Mouse (Mus musculus) ES-Bruce4 (cell line): ENCODE results near the gene Trp53i13.

Experiments
- CTCF ChIP-seq: IDR thresholded peaks from one replicate; pipeline ENCODE4 v1.8.1; 2011; ENCODE audit warnings: low read depth, low read length
- POLR2A ChIP-seq: IDR thresholded peaks from one replicate; pipeline ENCODE4 v1.8.1; 2011; ENCODE audit warnings: low read length; ENCODE audit not compliant: insufficient read depth

GRCm38 (mm10) chr11:77529644-77530043 lies 13.9 kb upstream of the Trp53i13 start:
- no peak for TF ChIP-seq POLR2A
- TF ChIP-seq CTCF, result no peak
